Mouse (Mus musculus): ENCODE data around the gene Foxl2.

GRCm38 (mm10) chr9:99001326-99001725 is 46.2 kb downstream of the Foxl2 start:
- TF ChIP-seq CTCF (IDR thresholded peaks at IDR 0.05; ENCODE audit: extremely low read depth, insufficient read length, insufficient replicate concordance, low read depth, low read length) (no peak), POLR2A (IDR thresholded peaks at IDR 0.05; ENCODE audit: low read depth, low read length) (no peak)
